Mouse (Mus musculus): ENCODE data around the gene Castor1. TPM values are rescaled to one million over a fixed set of nuclear protein-coding genes. Genes with fewer than 3 reads are reported as not detected.
A peak's percentile ranks its signal among the peaks of the same experiment; 100 is the strongest.

Gene Castor1
- total and polyA plus RNA-seq, 3 experiments, result 4.7 to 23.7 (median 13.0) TPM

GRCm38 (mm10) chr11:4203705-4204074, 14.3 kb upstream of the Castor1 start:
- Histone ChIP-seq H3K4me1 (ENCODE audit: control insufficient read depth in 1 of 2, insufficient read depth in 2 of 2) (peaks cover 5 to 77% of the 10 kb centered on the region in 2 experiments), H3K36me3 (replicated peaks in 1 of 2; ENCODE audit: control insufficient read depth in 1 of 2, insufficient read depth in 1 of 2, low read length in 1 of 2) (peaks cover 20 to 53% of the 10 kb centered on the region in 2 experiments), H3K9ac (ENCODE audit: insufficient read depth, low read depth) (peak overlapping the region; percentile 29; the same call in 1 of the 2 replicates), H3K4me2 (ENCODE audit: insufficient read depth, low read depth, poor library complexity, severe bottlenecking) (peak overlapping the region; percentile 25; the same call in 1 of the 2 replicates), H3K27ac (ENCODE audit: insufficient read depth, low read depth) (no peak overlapping the region), H3K9me3 (replicated peaks; ENCODE audit: low read length) (no peaks in the 10 kb centered on the region), H3K27me3 (replicated peaks) (no peaks in the 10 kb centered on the region), H3K79me2 (replicated peaks; ENCODE audit: control insufficient read depth, extremely low read depth, insufficient read depth, poor library complexity, severe bottlenecking) (no peaks in the 10 kb centered on the region; the same call in none of the 2 replicates), H3K4me3 (replicated peaks in 1 of 3; ENCODE audit: low read depth in 2 of 3, low read length in 2 of 3, poor library complexity in 1 of 3) (no peak overlapping the region)
- TF ChIP-seq E2F4 (IDR thresholded peaks at IDR 0.05; ENCODE audit: insufficient replicate concordance, low read depth, low read length), result no peak
- peak; percentile 49 for TF ChIP-seq POLR2A (IDR thresholded peaks at IDR 0.05; ENCODE audit: low read depth, low read length)
- TF ChIP-seq PAX5 (IDR thresholded peaks at IDR 0.05; ENCODE audit: low read length), result no peak
- no peak for TF ChIP-seq MXI1 (IDR thresholded peaks at IDR 0.05; ENCODE audit: low read depth, low read length)
- TF ChIP-seq ELF1 (IDR thresholded peaks at IDR 0.05; ENCODE audit: low read depth, low read length), result 0 out of 2 replicates have a peak, but pooled peaks have one; percentile 33
- peak; percentile 68; the same call in 1 of the 2 replicates for TF ChIP-seq MAZ (IDR thresholded peaks at IDR 0.05; ENCODE audit: low read depth, low read length)
- peak; percentile 29; the same call in 1 of the 2 replicates for TF ChIP-seq TCF12 (IDR thresholded peaks at IDR 0.05; ENCODE audit: low read depth, low read length)
- TF ChIP-seq CTCF (conservative IDR thresholded peaks at IDR 0.05 in 1 of 2, IDR thresholded peaks at IDR 0.05 in 1 of 2; ENCODE audit: low read depth in 2 of 2, low read length in 2 of 2), result no peak
- peak; percentile 35; the same call in 1 of the 2 replicates for TF ChIP-seq EP300 (IDR thresholded peaks at IDR 0.05; ENCODE audit: low read length)
- TF ChIP-seq TBP (conservative IDR thresholded peaks at IDR 0.05; ENCODE audit: low read depth, low read length), result peak; percentile 47; the same call in 1 of the 2 replicates
- peak; percentile 29; the same call in 1 of the 2 replicates for TF ChIP-seq NELFE (IDR thresholded peaks at IDR 0.05; ENCODE audit: low read depth, low read length)
- no peak for TF ChIP-seq RAD21 (IDR thresholded peaks at IDR 0.05; ENCODE audit: low read depth, low read length)
- peak; percentile 76 for DNase-seq (ENCODE audit: extremely low read depth)
- in situ Hi-C loops (cut with MboI; ENCODE audit: low pct_ligation_motif_present, low pct_unique_long_range_greater_than_20kb, low sequenced_read_pairs), result no loop called here
- dilution Hi-C loops (cut with MboI; ENCODE audit: extremely low pct_ligation_motif_present, extremely low pct_unique_long_range_greater_than_20kb, low sequenced_read_pairs), result no loop called here

- Histone ChIP-seq H3K9ac (ENCODE audit: insufficient read depth, low read depth) (no peak overlapping the region), H3K79me2 (replicated peaks; ENCODE audit: control insufficient read depth, extremely low read depth, insufficient read depth, poor library complexity, severe bottlenecking) (no peaks in the 10 kb centered on the region; the same call in none of the 2 replicates), H3K27ac (ENCODE audit: insufficient read depth, low read depth) (no peak overlapping the region), H3K4me1 (ENCODE audit: control insufficient read depth in 1 of 2, insufficient read depth in 2 of 2) (peaks cover 0 to 71% of the 10 kb centered on the region in 2 experiments; a peak in 3 of 4 replicates), H3K27me3 (replicated peaks) (no peaks in the 10 kb centered on the region), H3K36me3 (replicated peaks in 1 of 2; ENCODE audit: control insufficient read depth in 1 of 2, insufficient read depth in 1 of 2, low read length in 1 of 2) (peaks cover 29 to 63% of the 10 kb centered on the region in 2 experiments), H3K4me3 (replicated peaks in 1 of 3; ENCODE audit: low read depth in 2 of 3, low read length in 2 of 3, poor library complexity in 1 of 3) (no peak overlapping the region), H3K4me2 (ENCODE audit: insufficient read depth, low read depth, poor library complexity, severe bottlenecking) (no peak overlapping the region), H3K9me3 (replicated peaks; ENCODE audit: low read length) (no peaks in the 10 kb centered on the region)
- TF ChIP-seq CHD2 (IDR thresholded peaks at IDR 0.05; ENCODE audit: low read length), result no peak
- dilution Hi-C loops (cut with MboI; ENCODE audit: extremely low pct_ligation_motif_present, extremely low pct_unique_long_range_greater_than_20kb, low sequenced_read_pairs), result no loop called here
- in situ Hi-C loops (cut with MboI; ENCODE audit: low pct_ligation_motif_present, low pct_unique_long_range_greater_than_20kb, low sequenced_read_pairs), result loop anchor here (5.0 kb wide), 1 partner anchor 68 kb away; the partner anchor contains the start of gene Rnf215
- DNase-seq (ENCODE audit: extremely low read depth), result no peak
These were observed 12.8 kb upstream of the Castor1 start for GRCm38 (mm10) chr11:4205097-4205655.

DNA sequence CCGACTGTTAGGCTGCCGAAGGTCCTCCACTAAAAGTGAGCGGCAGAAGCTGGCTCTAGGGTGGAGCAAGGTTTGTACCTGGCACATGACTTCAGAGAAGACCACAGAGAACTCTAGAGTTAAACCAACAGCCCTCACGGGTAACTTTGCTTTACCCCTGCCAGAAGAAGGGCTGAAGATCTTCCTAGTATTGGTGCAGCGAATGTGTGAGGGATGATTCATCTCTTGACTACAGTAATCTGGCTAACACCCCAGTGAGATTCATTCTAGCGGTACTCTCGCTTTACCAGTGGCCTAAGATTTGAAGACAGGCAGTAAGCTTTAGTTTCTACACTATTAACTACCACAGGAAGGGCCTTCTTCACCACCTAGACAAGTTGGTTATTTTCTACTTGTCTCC, 12.1 kb upstream of the Castor1 start:
- H3K27ac ChIP-seq (ENCODE audit: insufficient read depth, low read depth), result no peak overlapping the region
- no peaks in the 10 kb centered on the region for H3K9me3 ChIP-seq (replicated peaks; ENCODE audit: low read length)
- no peaks in the 10 kb centered on the region; the same call in none of the 2 replicates for H3K79me2 ChIP-seq (replicated peaks; ENCODE audit: control insufficient read depth, extremely low read depth, insufficient read depth, poor library complexity, severe bottlenecking)
- in situ Hi-C loops (cut with MboI; ENCODE audit: low pct_ligation_motif_present, low pct_unique_long_range_greater_than_20kb, low sequenced_read_pairs), result loop anchor here (5.0 kb wide), 1 partner anchor 69 kb away; the partner anchor contains the start of gene Rnf215
- no peak overlapping the region for H3K9ac ChIP-seq (ENCODE audit: insufficient read depth, low read depth)
- peaks cover 0 to 63% of the 10 kb centered on the region in 2 experiments; a peak in 3 of 4 replicates for H3K4me1 ChIP-seq (ENCODE audit: control insufficient read depth in 1 of 2, insufficient read depth in 2 of 2)
- DNase-seq (ENCODE audit: extremely low read depth), result no peak
- peaks cover 35 to 69% of the 10 kb centered on the region in 2 experiments for H3K36me3 ChIP-seq (replicated peaks in 1 of 2; ENCODE audit: control insufficient read depth in 1 of 2, insufficient read depth in 1 of 2, low read length in 1 of 2)
- no peak overlapping the region for H3K4me3 ChIP-seq (replicated peaks in 1 of 3; ENCODE audit: low read depth in 2 of 3, low read length in 2 of 3, poor library complexity in 1 of 3)
- no peak for TF ChIP-seq BHLHE40 (IDR thresholded peaks at IDR 0.05; ENCODE audit: low read depth, low read length)
- no peak for TF ChIP-seq MEF2A (IDR thresholded peaks at IDR 0.05; ENCODE audit: borderline replicate concordance, low read depth, low read length)
- H3K27me3 ChIP-seq (replicated peaks), result no peaks in the 10 kb centered on the region
- H3K4me2 ChIP-seq (ENCODE audit: insufficient read depth, low read depth, poor library complexity, severe bottlenecking), result no peak overlapping the region
- dilution Hi-C loops (cut with MboI; ENCODE audit: extremely low pct_ligation_motif_present, extremely low pct_unique_long_range_greater_than_20kb, low sequenced_read_pairs), result no loop called here
